Mouse (Mus musculus): ENCODE data around the gene Ppp4r3b. TPM values are rescaled to one million over a fixed set of nuclear protein-coding genes. Genes with fewer than 3 reads are reported as not detected.

Ppp4r3b gene
- polyA plus RNA-seq, 1 experiment from 2014 or later, result 83.9 TPM

DNA sequence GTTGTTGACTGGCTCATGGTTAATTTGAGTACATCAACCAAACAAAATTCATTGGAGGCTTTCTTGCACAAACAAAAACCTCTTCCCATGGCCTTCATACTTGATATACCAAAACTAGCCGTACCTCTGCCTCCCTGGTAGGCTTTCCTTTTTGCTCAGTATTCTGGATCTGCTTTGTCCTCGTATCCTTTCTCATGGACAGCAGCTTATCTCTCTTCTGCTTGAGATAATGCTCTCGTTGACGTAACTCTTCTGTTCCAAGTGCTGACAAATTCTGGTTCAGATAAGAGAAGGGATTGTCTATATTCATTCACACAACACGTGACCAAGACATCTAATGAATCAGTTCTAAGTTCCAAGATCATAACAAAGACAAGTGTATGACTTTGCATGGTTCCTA, 49.6 kb downstream of the Ppp4r3b start:
- no peaks in the 10 kb centered on the region for H3K4me1 ChIP-seq (ENCODE audit: control insufficient read depth, insufficient read depth, low read length)
- no peak overlapping the region for H3K4me2 ChIP-seq (replicated peaks; ENCODE audit: low read depth, low read length)
- ATAC-seq (ENCODE audit: insufficient number of reproducible peaks, insufficient read depth, low FRiP score, low read depth), result no peak
- H3K4me3 ChIP-seq (ENCODE audit: low read depth, low read length), result no peak overlapping the region
- H3K27ac ChIP-seq (ENCODE audit: low read length), result no peak overlapping the region
- no peaks in the 10 kb centered on the region for H3K9me3 ChIP-seq (ENCODE audit: control insufficient read depth, low read depth, low read length)
- H3K27me3 ChIP-seq (ENCODE audit: control insufficient read depth, insufficient read depth, low read length), result no peaks in the 10 kb centered on the region
- H3K36me3 ChIP-seq (ENCODE audit: control insufficient read depth, insufficient read depth, low read length), result peaks cover 53% of the 10 kb centered on the region
- no peak overlapping the region for H3K9ac ChIP-seq (replicated peaks; ENCODE audit: low read depth, low read length)
- WGBS, result 82% methylated on average over 5 of the region's 5 CpGs

DNA sequence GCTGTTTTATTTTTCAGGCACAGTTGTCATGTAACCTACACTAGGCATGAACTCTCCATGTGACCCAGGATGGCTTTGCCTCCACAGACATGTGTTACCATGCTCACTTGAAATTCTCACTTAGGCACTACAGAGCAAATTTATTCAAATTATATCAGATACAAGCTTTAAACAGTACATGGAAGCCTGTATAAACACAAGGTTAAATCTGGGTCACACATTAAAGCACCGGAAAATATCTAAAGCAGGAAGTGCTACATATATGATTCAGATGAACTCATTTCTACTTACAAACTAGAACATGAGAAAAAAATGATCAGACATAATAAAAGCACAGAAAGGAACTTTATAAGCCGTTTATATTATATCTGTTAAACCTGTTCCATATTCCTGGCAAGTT, 52.1 kb downstream of the Ppp4r3b start:
- H3K4me1 ChIP-seq (ENCODE audit: control insufficient read depth, insufficient read depth, low read length), result no peaks in the 10 kb centered on the region
- 86% methylated on average over 2 of the region's 2 CpGs for WGBS
- ATAC-seq (ENCODE audit: insufficient number of reproducible peaks, insufficient read depth, low FRiP score, low read depth), result no peak
- no peaks in the 10 kb centered on the region for H3K9me3 ChIP-seq (ENCODE audit: control insufficient read depth, low read depth, low read length)
- H3K4me3 ChIP-seq (ENCODE audit: low read depth, low read length), result no peak overlapping the region
- H3K27me3 ChIP-seq (ENCODE audit: control insufficient read depth, insufficient read depth, low read length), result no peaks in the 10 kb centered on the region
- no peak overlapping the region for H3K4me2 ChIP-seq (replicated peaks; ENCODE audit: low read depth, low read length)
- H3K27ac ChIP-seq (ENCODE audit: low read length), result no peak overlapping the region
- H3K36me3 ChIP-seq (ENCODE audit: control insufficient read depth, insufficient read depth, low read length), result peaks cover 57% of the 10 kb centered on the region
- no peak overlapping the region for H3K9ac ChIP-seq (replicated peaks; ENCODE audit: low read depth, low read length)

DNA sequence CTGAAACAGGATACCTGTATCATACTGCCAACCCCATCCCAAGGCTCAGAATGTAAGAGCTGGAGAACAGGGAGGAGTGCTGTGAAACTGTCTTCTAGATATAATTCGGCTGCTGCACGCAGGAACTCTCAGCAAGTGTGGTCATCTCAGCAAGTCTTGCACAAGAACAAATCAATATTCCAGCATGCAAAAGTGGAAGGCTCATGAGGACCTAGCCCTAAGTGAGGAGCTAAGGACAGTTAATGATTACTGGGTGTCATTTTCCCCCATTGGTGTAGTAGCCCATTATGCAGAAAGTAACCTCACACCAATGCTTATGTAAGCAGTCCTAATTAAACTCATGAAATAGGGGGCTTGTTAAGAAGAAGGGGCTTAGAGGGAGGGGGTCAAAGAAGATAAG, 56.3 kb downstream of the Ppp4r3b start:
- Histone ChIP-seq H3K36me3 (ENCODE audit: control insufficient read depth, insufficient read depth, low read length) (peaks cover 22% of the 10 kb centered on the region), H3K4me2 (replicated peaks; ENCODE audit: low read depth, low read length) (no peak overlapping the region), H3K4me3 (ENCODE audit: low read depth, low read length) (no peak overlapping the region), H3K27me3 (ENCODE audit: control insufficient read depth, insufficient read depth, low read length) (no peaks in the 10 kb centered on the region), H3K27ac (ENCODE audit: low read length) (no peak overlapping the region), H3K9me3 (ENCODE audit: control insufficient read depth, low read depth, low read length) (no peaks in the 10 kb centered on the region), H3K9ac (replicated peaks; ENCODE audit: low read depth, low read length) (no peak overlapping the region), H3K4me1 (ENCODE audit: control insufficient read depth, insufficient read depth, low read length) (no peaks in the 10 kb centered on the region)
- 91% methylated on average over 2 of the region's 2 CpGs for WGBS
- no peak for ATAC-seq (ENCODE audit: insufficient number of reproducible peaks, insufficient read depth, low FRiP score, low read depth)

DNA sequence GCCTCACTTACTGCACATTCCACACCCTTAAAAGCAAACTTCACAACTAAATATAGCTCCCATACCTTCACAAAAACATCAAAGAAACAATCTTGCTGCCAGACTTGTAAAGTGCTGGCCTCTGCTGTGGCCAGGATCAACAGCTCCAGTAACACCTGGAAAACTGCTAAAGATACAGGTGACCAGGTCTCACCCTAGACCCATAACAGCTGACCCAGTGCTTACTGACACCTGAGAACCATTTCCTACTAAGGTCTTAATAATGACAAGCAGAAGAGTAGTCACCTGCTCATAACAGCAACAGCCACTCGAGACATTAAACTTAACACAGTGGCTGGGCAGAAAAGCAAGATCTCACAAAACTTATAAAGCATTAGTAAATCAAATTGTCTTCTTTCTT, 60.9 kb downstream of the Ppp4r3b start:
- Histone ChIP-seq H3K27me3 (ENCODE audit: control insufficient read depth, insufficient read depth, low read length) (no peaks in the 10 kb centered on the region), H3K4me2 (replicated peaks; ENCODE audit: low read depth, low read length) (no peak overlapping the region), H3K4me3 (ENCODE audit: low read depth, low read length) (no peak overlapping the region), H3K36me3 (ENCODE audit: control insufficient read depth, insufficient read depth, low read length) (peaks cover 10% of the 10 kb centered on the region; the same call in 1 of the 2 replicates), H3K27ac (ENCODE audit: low read length) (no peak overlapping the region), H3K9me3 (ENCODE audit: control insufficient read depth, low read depth, low read length) (no peaks in the 10 kb centered on the region), H3K9ac (replicated peaks; ENCODE audit: low read depth, low read length) (no peak overlapping the region), H3K4me1 (ENCODE audit: control insufficient read depth, insufficient read depth, low read length) (no peaks in the 10 kb centered on the region)
- ATAC-seq (ENCODE audit: insufficient number of reproducible peaks, insufficient read depth, low FRiP score, low read depth), result no peak
- WGBS, result 82% methylated on average over 1 of the region's 1 CpGs

DNA sequence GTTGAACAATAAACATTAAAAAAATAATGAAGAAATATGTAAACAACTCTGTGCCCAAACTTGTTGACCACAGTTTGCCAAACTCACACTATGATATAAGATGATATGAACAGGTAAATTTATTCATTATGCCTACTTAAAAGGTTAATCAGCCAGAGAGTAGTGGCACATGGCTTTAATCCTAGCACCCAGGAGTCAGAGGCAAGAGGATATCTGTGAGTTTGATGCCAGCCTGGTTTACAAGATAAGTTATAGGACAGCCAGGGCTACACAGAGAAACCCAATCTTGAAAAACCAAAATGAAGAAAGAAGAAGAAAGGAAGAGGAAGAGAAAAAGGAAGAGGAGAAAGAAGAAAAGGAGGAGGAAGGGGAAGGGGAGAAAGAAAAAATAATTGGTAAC, 64.7 kb downstream of the Ppp4r3b start:
- Histone ChIP-seq H3K27me3 (ENCODE audit: control insufficient read depth, insufficient read depth, low read length) (no peaks in the 10 kb centered on the region), H3K27ac (ENCODE audit: low read length) (no peak overlapping the region), H3K4me1 (ENCODE audit: control insufficient read depth, insufficient read depth, low read length) (no peaks in the 10 kb centered on the region), H3K36me3 (ENCODE audit: control insufficient read depth, insufficient read depth, low read length) (peaks cover 7% of the 10 kb centered on the region; the same call in 1 of the 2 replicates), H3K4me2 (replicated peaks; ENCODE audit: low read depth, low read length) (no peak overlapping the region), H3K4me3 (ENCODE audit: low read depth, low read length) (no peak overlapping the region), H3K9me3 (ENCODE audit: control insufficient read depth, low read depth, low read length) (no peaks in the 10 kb centered on the region), H3K9ac (replicated peaks; ENCODE audit: low read depth, low read length) (no peak overlapping the region)
- no peak for ATAC-seq (ENCODE audit: insufficient number of reproducible peaks, insufficient read depth, low FRiP score, low read depth)

DNA sequence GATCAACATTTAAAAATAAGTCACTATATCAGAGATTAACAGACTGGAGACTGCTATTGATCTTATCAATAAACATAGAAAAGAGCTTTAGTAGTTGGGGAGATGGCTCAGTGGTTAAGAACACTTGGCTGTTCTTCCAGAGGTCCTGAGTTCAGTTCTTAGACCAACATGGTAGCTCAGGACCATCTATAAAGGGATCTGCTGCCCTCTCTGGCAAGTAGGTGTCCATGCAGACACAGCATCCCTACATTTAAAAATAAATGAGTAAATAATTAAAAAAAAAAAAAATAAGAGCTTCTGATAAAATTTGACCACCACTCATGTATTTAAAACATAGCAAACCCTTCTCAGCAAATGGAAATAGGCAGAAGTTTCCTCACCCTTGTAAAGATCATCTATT, 65.4 kb downstream of the Ppp4r3b start:
- Histone ChIP-seq H3K4me3 (ENCODE audit: low read depth, low read length) (no peak overlapping the region), H3K9ac (replicated peaks; ENCODE audit: low read depth, low read length) (no peak overlapping the region), H3K9me3 (ENCODE audit: control insufficient read depth, low read depth, low read length) (no peaks in the 10 kb centered on the region), H3K27ac (ENCODE audit: low read length) (no peak overlapping the region), H3K4me2 (replicated peaks; ENCODE audit: low read depth, low read length) (no peak overlapping the region), H3K4me1 (ENCODE audit: control insufficient read depth, insufficient read depth, low read length) (no peaks in the 10 kb centered on the region), H3K36me3 (ENCODE audit: control insufficient read depth, insufficient read depth, low read length) (peaks cover 10% of the 10 kb centered on the region; the same call in 1 of the 2 replicates), H3K27me3 (ENCODE audit: control insufficient read depth, insufficient read depth, low read length) (no peaks in the 10 kb centered on the region)
- ATAC-seq (ENCODE audit: insufficient number of reproducible peaks, insufficient read depth, low FRiP score, low read depth), result no peak

DNA sequence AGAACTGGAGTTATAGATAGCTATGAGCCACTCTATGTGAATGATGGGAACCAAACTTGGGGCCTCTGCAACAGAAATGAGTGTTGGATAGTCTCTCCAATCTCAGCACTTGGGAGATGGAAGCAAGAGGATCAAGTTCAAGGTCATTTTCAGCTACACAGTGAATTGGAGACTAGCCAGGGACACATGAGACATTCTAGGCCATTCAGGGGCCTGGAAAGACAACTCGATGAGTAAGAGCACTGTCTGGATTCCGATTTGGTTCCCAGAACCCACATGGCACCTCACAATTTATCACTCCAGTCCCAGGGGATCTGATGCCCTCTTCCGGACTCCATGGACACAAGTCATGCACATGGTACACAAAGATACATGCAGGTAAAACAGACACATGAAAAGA, 65.9 kb downstream of the Ppp4r3b start:
- Histone ChIP-seq H3K4me1 (ENCODE audit: control insufficient read depth, insufficient read depth, low read length) (no peaks in the 10 kb centered on the region), H3K36me3 (ENCODE audit: control insufficient read depth, insufficient read depth, low read length) (peaks cover 10% of the 10 kb centered on the region), H3K4me2 (replicated peaks; ENCODE audit: low read depth, low read length) (no peak overlapping the region), H3K9ac (replicated peaks; ENCODE audit: low read depth, low read length) (no peak overlapping the region), H3K27ac (ENCODE audit: low read length) (no peak overlapping the region), H3K4me3 (ENCODE audit: low read depth, low read length) (no peak overlapping the region), H3K27me3 (ENCODE audit: control insufficient read depth, insufficient read depth, low read length) (no peaks in the 10 kb centered on the region), H3K9me3 (ENCODE audit: control insufficient read depth, low read depth, low read length) (no peaks in the 10 kb centered on the region)
- 85% methylated on average over 3 of the region's 3 CpGs for WGBS
- no peak for ATAC-seq (ENCODE audit: insufficient number of reproducible peaks, insufficient read depth, low FRiP score, low read depth)

DNA sequence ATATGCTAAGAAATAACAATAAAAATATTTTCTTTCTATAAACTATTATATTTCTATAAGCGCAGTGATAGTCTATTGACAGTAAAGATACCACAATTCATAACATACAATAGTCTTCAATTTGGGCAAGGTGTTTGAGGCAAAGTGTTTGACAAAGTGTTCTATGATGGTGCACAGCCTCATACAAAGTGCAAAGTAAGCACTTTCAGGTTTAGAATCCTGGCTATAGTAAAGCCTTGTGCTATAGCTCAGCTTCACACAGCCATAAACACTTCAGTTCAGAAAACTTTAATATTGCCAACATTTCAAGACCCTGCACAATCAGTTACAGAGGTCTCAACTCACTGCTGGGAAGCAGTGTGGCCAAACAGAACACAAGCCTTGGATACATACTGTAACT, 66.7 kb downstream of the Ppp4r3b start:
- Histone ChIP-seq H3K36me3 (ENCODE audit: control insufficient read depth, insufficient read depth, low read length) (peaks cover 13% of the 10 kb centered on the region), H3K4me1 (ENCODE audit: control insufficient read depth, insufficient read depth, low read length) (no peaks in the 10 kb centered on the region), H3K27me3 (ENCODE audit: control insufficient read depth, insufficient read depth, low read length) (no peaks in the 10 kb centered on the region), H3K9me3 (ENCODE audit: control insufficient read depth, low read depth, low read length) (no peaks in the 10 kb centered on the region), H3K4me2 (replicated peaks; ENCODE audit: low read depth, low read length) (no peak overlapping the region), H3K4me3 (ENCODE audit: low read depth, low read length) (no peak overlapping the region), H3K27ac (ENCODE audit: low read length) (no peak overlapping the region), H3K9ac (replicated peaks; ENCODE audit: low read depth, low read length) (no peak overlapping the region)
- no peak for ATAC-seq (ENCODE audit: insufficient number of reproducible peaks, insufficient read depth, low FRiP score, low read depth)
- WGBS, result 95% methylated on average over 1 of the region's 1 CpGs

DNA sequence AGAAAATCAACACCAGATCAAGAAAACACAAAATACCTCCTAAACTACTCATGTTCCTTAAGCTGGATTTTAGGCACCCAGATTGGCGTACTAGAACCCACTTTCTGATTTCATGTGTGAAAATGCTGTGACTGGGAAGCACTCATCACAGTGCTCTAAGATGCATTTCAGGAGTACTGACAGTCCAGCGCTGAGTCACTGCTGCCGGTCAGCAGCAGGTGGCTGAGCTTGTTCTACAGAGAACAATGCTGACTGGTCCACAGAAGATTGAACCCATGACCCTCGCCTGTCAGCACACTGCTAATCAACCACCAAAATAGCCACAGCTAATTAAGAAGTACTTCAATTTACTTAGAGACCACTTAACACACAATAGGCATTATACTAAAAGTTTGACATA, 69.3 kb downstream of the Ppp4r3b start:
- Histone ChIP-seq H3K4me1 (ENCODE audit: control insufficient read depth, insufficient read depth, low read length) (peaks cover 11% of the 10 kb centered on the region; the same call in 1 of the 2 replicates), H3K27me3 (ENCODE audit: control insufficient read depth, insufficient read depth, low read length) (no peaks in the 10 kb centered on the region), H3K4me2 (replicated peaks; ENCODE audit: low read depth, low read length) (no peak overlapping the region), H3K9ac (replicated peaks; ENCODE audit: low read depth, low read length) (no peak overlapping the region), H3K36me3 (ENCODE audit: control insufficient read depth, insufficient read depth, low read length) (peaks cover 13% of the 10 kb centered on the region), H3K4me3 (ENCODE audit: low read depth, low read length) (no peak overlapping the region), H3K9me3 (ENCODE audit: control insufficient read depth, low read depth, low read length) (no peaks in the 10 kb centered on the region), H3K27ac (ENCODE audit: low read length) (no peak overlapping the region)
- 80% methylated on average over 4 of the region's 4 CpGs for WGBS
- ATAC-seq (ENCODE audit: insufficient number of reproducible peaks, insufficient read depth, low FRiP score, low read depth), result no peak

Measured in stomach, embryonic 14.5 days (tissue).